Mouse (Mus musculus) B cell, adult 67 days (primary cell): ENCODE data around the gene Atg5. TPM values are rescaled to one million over a fixed set of nuclear protein-coding genes. Genes with fewer than 3 reads are reported as not detected.

Source experiments
- total RNA-seq, 2 experiments: library from RNA; stranded (reverse); gene quantifications; 4 replicates each; pipeline ENCODE4 v1.2.4; 2023

Gene Atg5
- 10 to 100 TPM; 21.2 to 27.5 TPM for total RNA-seq

DNA sequence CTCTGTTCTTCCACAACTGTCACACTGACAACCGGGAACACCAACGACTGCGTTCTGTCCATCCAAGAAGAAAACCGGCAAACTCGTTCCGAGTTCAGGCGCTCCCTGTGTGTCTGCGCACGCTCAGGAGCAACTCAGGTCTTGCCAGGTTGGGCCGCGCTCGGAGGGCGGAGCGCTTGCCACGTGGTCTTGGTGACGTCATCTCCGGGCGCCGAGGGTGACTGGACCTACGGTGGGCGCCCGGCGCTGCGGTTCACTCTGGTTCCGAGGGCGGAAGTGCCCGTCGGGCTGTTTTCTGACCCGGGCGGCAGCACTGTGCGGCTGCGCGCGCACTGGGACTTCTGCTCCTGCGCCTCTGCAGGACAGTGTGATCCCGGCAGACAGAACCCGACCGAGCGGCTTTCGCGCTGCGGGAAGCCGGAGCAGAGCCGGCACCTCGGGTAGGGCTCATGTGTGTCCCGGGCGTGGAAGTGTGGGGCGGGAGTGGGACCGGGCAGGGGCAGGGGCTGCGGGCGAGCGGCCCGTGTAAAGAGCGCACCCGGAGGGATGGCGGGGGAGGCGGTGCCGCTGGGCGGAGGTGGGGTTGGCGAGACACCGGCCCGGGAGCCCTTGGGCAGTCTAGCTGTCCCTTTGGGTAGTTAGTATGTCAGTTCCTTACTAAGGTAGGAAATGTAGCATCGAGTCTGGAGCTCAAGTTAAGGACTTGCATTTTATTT lies at the start of gene Atg5:
Gene Atg5, plus strand, starts transcription at position 214 of the 716 bp plus-strand sequence.

Other genes with a start within 250 kb of the Atg5 start
- 10 to 100 TPM; 46.0 to 51.2 TPM for gene Crybg1, start 119.5 kb upstream of the Atg5 start, total RNA-seq